Mouse (Mus musculus): ENCODE measurements around the gene Kcnk4. TPM values are rescaled to one million over a fixed set of nuclear protein-coding genes. Genes with fewer than 3 reads are reported as not detected.

Gene Kcnk4
- total and polyA plus RNA-seq, 3 experiments: 0.31 TPM; not detected in 2

DNA sequence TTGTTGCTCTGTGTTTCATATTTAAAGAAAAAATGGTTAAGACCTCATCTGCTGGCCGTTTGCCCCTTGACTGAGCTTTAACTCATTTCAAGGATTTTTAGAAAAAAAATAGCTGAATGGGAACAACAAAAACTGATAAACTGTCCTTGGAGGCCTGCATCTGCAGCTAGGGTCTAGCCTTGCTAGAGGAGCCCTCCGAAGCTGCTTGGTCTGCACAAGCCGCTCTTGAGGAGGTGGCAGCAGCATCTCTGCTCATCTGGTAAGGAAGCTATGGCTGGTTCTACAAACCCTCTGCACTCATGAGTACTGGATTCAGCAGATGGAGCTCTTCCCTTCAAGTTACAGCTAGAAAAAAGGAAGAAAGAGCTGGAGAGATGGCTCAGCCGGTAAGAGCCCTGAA, 56.4 kb downstream of the Kcnk4 start:
- DNase-seq: no peak

DNA sequence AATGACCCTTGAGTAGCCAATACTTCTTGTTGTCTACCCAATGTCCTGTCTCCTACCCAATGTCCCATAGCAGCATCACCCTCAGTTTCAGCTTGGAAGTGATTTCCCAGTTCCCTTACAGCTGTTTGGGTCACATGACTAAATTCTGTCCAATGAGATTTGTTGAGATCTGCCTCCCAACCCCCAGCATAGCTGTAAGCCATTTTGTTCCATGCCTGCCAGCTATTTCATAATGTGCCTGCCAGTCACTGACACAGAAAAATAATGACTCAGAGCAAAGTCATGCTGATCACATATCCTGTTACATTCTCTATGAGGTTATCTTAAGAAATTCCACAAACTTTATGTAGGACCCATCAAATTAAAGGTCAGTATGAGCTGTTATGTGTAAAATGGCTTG, 57.5 kb downstream of the Kcnk4 start:
- DNase-seq: no peak

DNA sequence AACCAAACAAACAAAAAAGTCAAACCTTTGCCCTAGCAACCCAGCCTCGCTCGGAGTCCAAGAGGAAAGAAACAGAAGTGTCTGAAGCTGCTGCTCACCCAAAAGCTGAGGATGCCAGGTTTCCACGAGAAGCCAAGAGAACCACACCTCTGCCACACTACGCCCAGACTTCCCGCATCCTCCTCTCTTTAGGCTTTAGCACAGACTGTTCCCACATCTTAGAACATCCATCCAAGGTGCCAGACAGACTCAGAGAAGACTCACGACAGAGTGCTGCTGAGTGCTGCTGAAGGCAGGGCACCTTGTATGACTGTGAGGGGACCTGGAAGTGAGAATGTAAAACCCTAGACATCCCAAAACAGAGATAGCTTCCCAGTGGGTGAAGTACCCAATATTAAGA, 58.5 kb downstream of the Kcnk4 start:
- DNase-seq: no peak

DNA sequence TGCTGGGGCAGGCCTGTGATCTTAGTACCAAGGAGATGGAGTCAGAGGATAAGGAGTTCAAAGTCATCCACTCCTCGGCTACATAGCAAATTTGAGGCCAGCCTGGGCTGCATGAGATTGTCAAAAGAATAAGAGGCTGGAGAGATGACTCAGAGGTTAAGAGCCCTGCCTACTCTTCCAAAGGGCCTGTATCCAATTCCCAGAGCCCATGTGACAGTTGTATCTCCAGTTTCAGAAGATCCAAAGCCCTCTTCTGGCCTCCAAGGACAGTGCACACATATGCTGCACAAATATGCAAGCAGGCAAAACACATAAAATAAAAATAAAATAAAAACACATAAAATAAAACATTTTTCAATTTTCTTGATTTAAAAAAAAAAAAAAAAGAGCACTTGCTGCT, 60.1 kb downstream of the Kcnk4 start:
- DNase-seq: no peak

Small RNA genes lying within 50 kb of the gene (microRNA-seq; reads per million reads assigned to microRNA genes)
- 2.9 to 5.0 reads per million in 2 experiments for gene Mir6990

Other genes with a start within 250 kb of the Kcnk4 start
- 10 to 100 TPM; 18.1 to 32.3 TPM for gene Rps6ka4, start 93.9 kb downstream of the Kcnk4 start, total RNA-seq (2021)
- gene Rps6ka4, start 93.9 kb downstream of the Kcnk4 start, polyA plus RNA-seq (2012; rRNA removed): 48.2 and 49.8 TPM in 2 replicates
- 1 to 10 TPM; 1.9 to 2.1 TPM for gene Ccdc88b, start 76.3 kb downstream of the Kcnk4 start, total RNA-seq (2021)
- 3.2 and 4.3 TPM in 2 replicates for gene Ccdc88b, start 76.3 kb downstream of the Kcnk4 start, polyA plus RNA-seq (2012; rRNA removed)
- gene Trmt112, start 24.8 kb downstream of the Kcnk4 start, total RNA-seq (2021): 100 to 1,000 TPM; 103 to 118 TPM
- 197 and 206 TPM in 2 replicates for gene Trmt112, start 24.8 kb downstream of the Kcnk4 start, polyA plus RNA-seq (2012; rRNA removed)
- 100 to 1,000 TPM; 297 to 298 TPM for gene Prdx5, start 24.4 kb downstream of the Kcnk4 start, total RNA-seq (2021)
- gene Prdx5, start 24.4 kb downstream of the Kcnk4 start, polyA plus RNA-seq (2012; rRNA removed): 90.2 and 91.2 TPM in 2 replicates
- 10 to 100 TPM; 29.3 to 62.8 TPM for gene Esrra, start 12.7 kb downstream of the Kcnk4 start, total RNA-seq (2021)
- 67.6 and 87.7 TPM in 2 replicates for gene Esrra, start 12.7 kb downstream of the Kcnk4 start, polyA plus RNA-seq (2012; rRNA removed)
- gene Catsperz, start 9.1 kb downstream of the Kcnk4 start, total RNA-seq (2021): under 1 TPM in 1 of 2 experiments, not detected in 1; 0.58 TPM
- gene Catsperz, start 9.1 kb downstream of the Kcnk4 start, polyA plus RNA-seq (2012; rRNA removed): not detected in 2 replicates
- gene Bad, start 7.3 kb upstream of the Kcnk4 start, total RNA-seq (2021): 10 to 100 TPM; 44.7 to 58.7 TPM
- gene Bad, start 7.3 kb upstream of the Kcnk4 start, polyA plus RNA-seq (2012; rRNA removed): 91.2 and 102 TPM in 2 replicates
- 10 to 100 TPM; 47.9 to 51.5 TPM for gene Gpr137, start 8.0 kb upstream of the Kcnk4 start, total RNA-seq (2021)
- 202 and 223 TPM in 2 replicates for gene Gpr137, start 8.0 kb upstream of the Kcnk4 start, polyA plus RNA-seq (2012; rRNA removed)
- 100 to 1,000 TPM; 123 to 288 TPM for gene Ppp1r14b, start 40.5 kb upstream of the Kcnk4 start, total RNA-seq (2021)
- gene Ppp1r14b, start 40.5 kb upstream of the Kcnk4 start, polyA plus RNA-seq (2012; rRNA removed): 156 and 181 TPM in 2 replicates
- gene Plcb3, start 42.0 kb upstream of the Kcnk4 start, total RNA-seq (2021): 10 to 100 TPM; 34.1 to 47.8 TPM
- 69.1 and 87.1 TPM in 2 replicates for gene Plcb3, start 42.0 kb upstream of the Kcnk4 start, polyA plus RNA-seq (2012; rRNA removed)
- 100 to 1,000 TPM; 110 to 119 TPM for gene Fkbp2, start 46.0 kb upstream of the Kcnk4 start, total RNA-seq (2021)
- gene Fkbp2, start 46.0 kb upstream of the Kcnk4 start, polyA plus RNA-seq (2012; rRNA removed): 31.3 and 35.4 TPM in 2 replicates
- 100 to 1,000 TPM; 109 to 131 TPM for gene Vegfb, start 53.1 kb upstream of the Kcnk4 start, total RNA-seq (2021)
- gene Vegfb, start 53.1 kb upstream of the Kcnk4 start, polyA plus RNA-seq (2012; rRNA removed): 149 and 263 TPM in 2 replicates
- gene Dnajc4, start 58.1 kb upstream of the Kcnk4 start, total RNA-seq (2021): 10 to 100 TPM; 42.6 to 50.7 TPM
- 43.0 and 47.5 TPM in 2 replicates for gene Dnajc4, start 58.1 kb upstream of the Kcnk4 start, polyA plus RNA-seq (2012; rRNA removed)
- gene Nudt22, start 61.6 kb upstream of the Kcnk4 start, total RNA-seq (2021): 10 to 100 TPM; 28.3 to 40.7 TPM
- gene Nudt22, start 61.6 kb upstream of the Kcnk4 start, polyA plus RNA-seq (2012; rRNA removed): 122 and 130 TPM in 2 replicates
- 10 to 100 TPM; 11.5 to 16.3 TPM for gene Trpt1, start 61.6 kb upstream of the Kcnk4 start, total RNA-seq (2021)
- 18.1 and 20.3 TPM in 2 replicates for gene Trpt1, start 61.6 kb upstream of the Kcnk4 start, polyA plus RNA-seq (2012; rRNA removed)
- 1 to 10 TPM; 6.7 to 7.1 TPM for gene Fermt3, start 85.0 kb upstream of the Kcnk4 start, total RNA-seq (2021)
- gene Fermt3, start 85.0 kb upstream of the Kcnk4 start, polyA plus RNA-seq (2012; rRNA removed): 10.4 and 10.8 TPM in 2 replicates
- 100 to 1,000 TPM; 175 to 323 TPM for gene Stip1, start 105.5 kb upstream of the Kcnk4 start, total RNA-seq (2021)
- 22.8 and 43.0 TPM in 2 replicates for gene Stip1, start 105.5 kb upstream of the Kcnk4 start, polyA plus RNA-seq (2012; rRNA removed)
- gene Macrod1, start 122.3 kb upstream of the Kcnk4 start, total RNA-seq (2021): 10 to 100 TPM; 56.4 to 65.1 TPM
- gene Macrod1, start 122.3 kb upstream of the Kcnk4 start, polyA plus RNA-seq (2012; rRNA removed): 134 and 138 TPM in 2 replicates
- 1 to 10 TPM; 2.1 to 9.2 TPM for gene Flrt1, start 171.2 kb upstream of the Kcnk4 start, total RNA-seq (2021)
- 0.79 and 2.9 TPM in 2 replicates for gene Flrt1, start 171.2 kb upstream of the Kcnk4 start, polyA plus RNA-seq (2012; rRNA removed)

All from adrenal gland, adult 2 months (tissue).